In genomic region chr15:102376453-102377162, GRCm38 (mm10) we compare ENCODE assay signal across 8 mouse cellular contexts. TPM values are rescaled to one million over a fixed set of nuclear protein-coding genes. Genes with fewer than 3 reads are reported as not detected.
A peak's percentile ranks its signal among the peaks of the same experiment; 100 is the strongest.
DNase-seq lines count a peak whose midpoint lies in the region; ATAC-seq lines count a peak whose summit lies in the region.

No protein-coding gene starts in this region.

- H3K4me3 ChIP-seq in forebrain, embryonic 10.5 days: peak overlapping the region; percentile 74
- H3K4me3 ChIP-seq in hindbrain, embryonic 11.5 days (ENCODE audit: low read depth, low read length): peak overlapping the region; percentile 45
- peak overlapping the region; percentile 62 for H3K4me3 ChIP-seq in midbrain, embryonic 16.5 days (ENCODE audit: low read depth, low read length)

- H3K27me3 ChIP-seq in forebrain, embryonic 10.5 days (ENCODE audit: poor library complexity, severe bottlenecking): peaks cover 39% of the 10 kb centered on the region
- no peaks in the 10 kb centered on the region for H3K27me3 ChIP-seq in hindbrain, embryonic 11.5 days (ENCODE audit: control insufficient read depth, insufficient read depth, low read length)
- H3K27me3 ChIP-seq in midbrain, embryonic 16.5 days (ENCODE audit: control insufficient read depth, insufficient read depth, low read depth, low read length): no peaks in the 10 kb centered on the region; the same call in 1 of the 2 replicates

- peak overlapping the region; percentile 51 for H3K9ac ChIP-seq in hindbrain, embryonic 11.5 days (ENCODE audit: low read depth, low read length)
- peak overlapping the region; percentile 80 for H3K9ac ChIP-seq in midbrain, embryonic 16.5 days (ENCODE audit: low read depth, low read length)

- H3K9me3 ChIP-seq in forebrain, embryonic 10.5 days: no peaks in the 10 kb centered on the region
- H3K9me3 ChIP-seq in hindbrain, embryonic 11.5 days (ENCODE audit: control insufficient read depth, low read length): no peaks in the 10 kb centered on the region
- no peaks in the 10 kb centered on the region for H3K9me3 ChIP-seq in midbrain, embryonic 16.5 days (replicated peaks; ENCODE audit: control insufficient read depth, low read length, poor library complexity, severe bottlenecking)

- peak; percentile 90 for ATAC-seq in hindbrain, embryonic 11.5 days (ENCODE audit: low FRiP score)
- ATAC-seq in midbrain, embryonic 16.5 days: peak; percentile 74

- peaks cover 32% of the 10 kb centered on the region for H3K4me1 ChIP-seq in forebrain, embryonic 10.5 days
- no peaks in the 10 kb centered on the region; the same call in 1 of the 2 replicates for H3K4me1 ChIP-seq in hindbrain, embryonic 11.5 days (replicated peaks; ENCODE audit: control insufficient read depth, insufficient read depth, low read length)
- H3K4me1 ChIP-seq in midbrain, embryonic 16.5 days (ENCODE audit: control insufficient read depth, insufficient read depth, low read length): peaks cover 11% of the 10 kb centered on the region

- DNase-seq in lung, adult 18-20 months: peak; percentile 52 to 60
- no peak for DNase-seq in lung, postnatal 25 days (ENCODE audit: low spot score)
- DNase-seq in adrenal gland, postnatal 25 days: peak; percentile 65
- DNase-seq in forebrain, embryonic 10.5 days (ENCODE audit: extremely low spot score, low spot score): peak; percentile 63
- peak; percentile 72 for DNase-seq in hindbrain, embryonic 11.5 days (ENCODE audit: low spot score)
- DNase-seq in liver: peak; percentile 85
- peak; percentile 25 to 36 for DNase-seq in thymus, postnatal 10 days (ENCODE audit: low spot score in 2 of 2)

- peak overlapping the region; percentile 86 for H3K27ac ChIP-seq in forebrain, embryonic 10.5 days
- peak overlapping the region; percentile 63 for H3K27ac ChIP-seq in hindbrain, embryonic 11.5 days (ENCODE audit: low read depth, low read length)
- peak overlapping the region; percentile 65 for H3K27ac ChIP-seq in midbrain, embryonic 16.5 days (ENCODE audit: low read length)

- under 1% methylated on average over 43 of the region's 43 CpGs for WGBS in forebrain, embryonic 10.5 days
- WGBS in hindbrain, embryonic 11.5 days: 0% methylated on average over 42 of the region's 43 CpGs
- under 1% methylated on average over 43 of the region's 43 CpGs for whole genome bisulfite sequencing in midbrain, embryonic 16.5 days

- H3K4me2 ChIP-seq in hindbrain, embryonic 11.5 days (replicated peaks; ENCODE audit: low read depth, low read length): peak overlapping the region; percentile 81
- H3K4me2 ChIP-seq in midbrain, embryonic 16.5 days (ENCODE audit: low read length): peak overlapping the region; percentile 98

- no peaks in the 10 kb centered on the region for H3K36me3 ChIP-seq in forebrain, embryonic 10.5 days (replicated peaks)
- no peaks in the 10 kb centered on the region for H3K36me3 ChIP-seq in hindbrain, embryonic 11.5 days (ENCODE audit: control insufficient read depth, insufficient read depth, low read length)
- H3K36me3 ChIP-seq in midbrain, embryonic 16.5 days (ENCODE audit: control insufficient read depth, insufficient read depth, low read length): no peaks in the 10 kb centered on the region

RNA-seq across cellular contexts. Expression of gene Sp7, which starts 9.6 kb away (rescaled TPM):
- 0.15 TPM in 1 of 2 replicates, not detected in the other for total RNA-seq in adrenal gland, postnatal 25 days (2021)
- polyA plus RNA-seq in forebrain, embryonic 10.5 days (2016; fragmentation: Nextera tagmentation; extraction: Ambion mirVana): 0.25 and 0.42 TPM in 2 replicates
- 0.73 and 0.99 TPM in 2 replicates for polyA plus RNA-seq in hindbrain, embryonic 11.5 days (2014; fragmentation: Nextera tagmentation; extraction: Ambion mirVana)
- polyA plus RNA-seq in midbrain, embryonic 16.5 days (2015; fragmentation: Nextera tagmentation; extraction: Ambion mirVana): 0.40 and 0.55 TPM in 2 replicates

RNA-seq across cellular contexts. Expression of gene Aaas, which starts 26.0 kb away (rescaled TPM):
- total RNA-seq in adrenal gland, postnatal 25 days (2021): 14.4 and 24.0 TPM in 2 replicates
- polyA plus RNA-seq in forebrain, embryonic 10.5 days (2016; fragmentation: Nextera tagmentation; extraction: Ambion mirVana): 141 and 144 TPM in 2 replicates
- polyA plus RNA-seq in hindbrain, embryonic 11.5 days (2014; fragmentation: Nextera tagmentation; extraction: Ambion mirVana): 65.9 and 76.2 TPM in 2 replicates
- polyA plus RNA-seq in midbrain, embryonic 16.5 days (2015; fragmentation: Nextera tagmentation; extraction: Ambion mirVana): 30.2 and 31.1 TPM in 2 replicates

RNA-seq across cellular contexts. Expression of gene Sp1, which starts 29.3 kb away (rescaled TPM):
- total RNA-seq in adrenal gland, postnatal 25 days (2021): 49.9 and 82.8 TPM in 2 replicates
- polyA plus RNA-seq in forebrain, embryonic 10.5 days (2016; fragmentation: Nextera tagmentation; extraction: Ambion mirVana): 9.7 and 9.9 TPM in 2 replicates
- 10.5 and 11.5 TPM in 2 replicates for polyA plus RNA-seq in hindbrain, embryonic 11.5 days (2014; fragmentation: Nextera tagmentation; extraction: Ambion mirVana)
- 3.1 and 3.5 TPM in 2 replicates for polyA plus RNA-seq in midbrain, embryonic 16.5 days (2015; fragmentation: Nextera tagmentation; extraction: Ambion mirVana)

RNA-seq across cellular contexts. Expression of gene Myg1, which starts 45.1 kb away (rescaled TPM):
- total RNA-seq in adrenal gland, postnatal 25 days (2021): 72.4 and 77.8 TPM in 2 replicates
- polyA plus RNA-seq in forebrain, embryonic 10.5 days (2016; fragmentation: Nextera tagmentation; extraction: Ambion mirVana): 127 and 128 TPM in 2 replicates
- polyA plus RNA-seq in hindbrain, embryonic 11.5 days (2014; fragmentation: Nextera tagmentation; extraction: Ambion mirVana): 104 TPM in 2 replicates
- polyA plus RNA-seq in midbrain, embryonic 16.5 days (2015; fragmentation: Nextera tagmentation; extraction: Ambion mirVana): 89.1 and 91.2 TPM in 2 replicates

RNA-seq across cellular contexts. Expression of gene Pfdn5, which starts 50.7 kb away (rescaled TPM):
- 379 TPM in 2 replicates for total RNA-seq in adrenal gland, postnatal 25 days (2021)
- polyA plus RNA-seq in forebrain, embryonic 10.5 days (2016; fragmentation: Nextera tagmentation; extraction: Ambion mirVana): 311 and 331 TPM in 2 replicates
- polyA plus RNA-seq in hindbrain, embryonic 11.5 days (2014; fragmentation: Nextera tagmentation; extraction: Ambion mirVana): 401 and 431 TPM in 2 replicates
- 479 TPM in 2 replicates for polyA plus RNA-seq in midbrain, embryonic 16.5 days (2015; fragmentation: Nextera tagmentation; extraction: Ambion mirVana)
